Mouse (Mus musculus): ENCODE data around the gene Il2rg. TPM values are rescaled to one million over a fixed set of nuclear protein-coding genes. Genes with fewer than 3 reads are reported as not detected.

The Il2rg gene
- polyA plus RNA-seq, 1 experiment = 21.4 TPM

DNA sequence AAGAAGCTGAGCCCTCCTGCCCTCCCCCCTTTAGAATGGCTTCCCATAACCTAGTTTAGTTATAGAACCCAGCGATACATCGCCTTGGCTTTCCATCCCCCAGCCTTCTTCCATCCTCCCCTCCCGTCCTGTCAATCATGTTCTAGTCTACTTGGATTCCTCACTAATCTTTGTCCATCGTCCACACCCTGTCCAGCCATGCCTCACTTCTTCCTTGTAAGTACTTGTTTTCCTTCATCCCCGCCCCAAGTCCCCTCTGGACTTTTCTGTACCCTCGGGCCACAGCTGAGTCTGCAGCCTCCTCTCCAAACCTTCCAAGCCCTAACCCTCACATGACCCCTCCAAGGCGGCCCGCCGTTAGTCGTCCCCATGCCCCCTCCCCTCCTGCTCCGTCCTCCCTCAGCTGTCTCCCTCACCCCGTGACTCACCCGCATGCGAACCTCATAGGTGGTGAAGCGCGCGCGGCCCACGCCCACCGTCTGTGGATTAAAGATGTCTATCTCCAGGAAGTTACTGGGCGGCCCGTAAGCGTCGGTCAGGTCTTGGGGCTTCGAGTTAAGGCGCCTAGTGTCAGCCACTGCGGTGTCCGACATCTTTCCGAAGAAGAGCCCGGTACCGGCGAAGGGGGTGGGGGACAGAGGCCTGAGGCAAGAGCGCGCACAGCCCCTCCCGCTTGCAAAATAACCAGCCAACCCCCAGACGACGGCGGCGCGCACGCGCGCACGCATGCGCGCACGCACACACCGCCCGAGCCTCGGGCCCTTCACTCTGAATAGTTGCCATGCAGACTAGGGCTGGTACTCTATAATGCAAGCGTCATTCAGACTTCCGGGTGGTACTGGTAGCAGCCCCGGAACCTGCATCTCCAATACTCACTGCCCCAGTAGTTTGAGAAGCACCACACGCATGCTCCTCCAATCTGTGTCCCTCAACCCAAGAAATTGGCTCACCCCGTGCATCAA is 45.9 kb downstream of the Il2rg start, which contains the start of gene Snx12:
TSS of gene Snx12 (minus strand) at position 730 of the 962 bp plus-strand sequence.
- TF ChIP-seq POLR2A (IDR thresholded peaks at IDR 0.05; ENCODE audit: low read depth, low read length) = peak; percentile 2
- no peak for TF ChIP-seq CTCF (conservative IDR thresholded peaks at IDR 0.05; ENCODE audit: insufficient read depth, insufficient read length, low read depth, low read length)
- under 1% methylated on average over 55 of the region's 55 CpGs for WGBS
- no peaks in the 10 kb centered on the region for H3K27me3 ChIP-seq (replicated peaks; ENCODE audit: control insufficient read depth, insufficient read depth, low read length)
- no peaks in the 10 kb centered on the region for H3K4me1 ChIP-seq (ENCODE audit: control insufficient read depth, insufficient read depth, low read length)
- peak within 1 kb of the TSS; percentile 88 for H3K4me3 ChIP-seq (ENCODE audit: insufficient read depth, low read depth, low read length)
- no peaks in the 10 kb centered on the region for H3K36me3 ChIP-seq (ENCODE audit: control insufficient read depth, insufficient read depth, low read length)
- H3K27ac ChIP-seq (ENCODE audit: insufficient read depth, low read depth, low read length) = peak within 1 kb of the TSS; percentile 67
- DNase-seq = peak; percentile 94

Other genes with a start within 250 kb of the Il2rg start
- gene Tex11, start 208.6 kb downstream of the Il2rg start, polyA plus RNA-seq (2012; rRNA removed) = not detected in 2 replicates
- 0.91 and 1.0 TPM in 2 replicates for gene Slc7a3, start 182.2 kb downstream of the Il2rg start, polyA plus RNA-seq (2012; rRNA removed)
- 22.5 and 30.3 TPM in 2 replicates for gene Snx12, start 45.7 kb downstream of the Il2rg start, polyA plus RNA-seq (2012; rRNA removed)
- 37.1 and 42.2 TPM in 2 replicates for gene Foxo4, start 13.7 kb downstream of the Il2rg start, polyA plus RNA-seq (2012; rRNA removed)
- gene Gm614, start 4.3 kb downstream of the Il2rg start, polyA plus RNA-seq (2012; rRNA removed) = not detected in 2 replicates
- gene Gm20489, start 768 bp upstream of the Il2rg start, polyA plus RNA-seq (2012; rRNA removed) = not detected in 2 replicates
- 77.2 and 82.6 TPM in 2 replicates for gene Med12, start 5.8 kb upstream of the Il2rg start, polyA plus RNA-seq (2012; rRNA removed)
- gene Nlgn3, start 30.9 kb upstream of the Il2rg start, polyA plus RNA-seq (2012; rRNA removed) = 0.18 and 0.31 TPM in 2 replicates
- 122 and 132 TPM in 2 replicates for gene Gjb1, start 108.1 kb upstream of the Il2rg start, polyA plus RNA-seq (2012; rRNA removed)
- 22.0 and 23.3 TPM in 2 replicates for gene Zmym3, start 152.6 kb upstream of the Il2rg start, polyA plus RNA-seq (2012; rRNA removed)
- 70.6 and 90.6 TPM in 2 replicates for gene Nono, start 161.1 kb upstream of the Il2rg start, polyA plus RNA-seq (2012; rRNA removed)
- 0.07 and 2.9 TPM in 2 replicates for gene Itgb1bp2, start 180.8 kb upstream of the Il2rg start, polyA plus RNA-seq (2012; rRNA removed)

Measured in kidney, adult 2 months (tissue).